Mouse (Mus musculus) CH12F3 (cell line): ENCODE data around the gene Fcgr2b.
"Not testable (repeated sequence)": the region's sequence is repeated elsewhere in the genome, so short reads cannot be mapped to it uniquely, and the experiment has no call there.

Source experiments
- in situ Hi-C: fragments of 300-500 bp; cut with MboI; formaldehyde crosslinking; loops from 2 replicates; pipeline ENCODE4 v1.14.3; 2020; ENCODE audit warnings: low sequenced_read_pairs

Gene Fcgr2b

DNA sequence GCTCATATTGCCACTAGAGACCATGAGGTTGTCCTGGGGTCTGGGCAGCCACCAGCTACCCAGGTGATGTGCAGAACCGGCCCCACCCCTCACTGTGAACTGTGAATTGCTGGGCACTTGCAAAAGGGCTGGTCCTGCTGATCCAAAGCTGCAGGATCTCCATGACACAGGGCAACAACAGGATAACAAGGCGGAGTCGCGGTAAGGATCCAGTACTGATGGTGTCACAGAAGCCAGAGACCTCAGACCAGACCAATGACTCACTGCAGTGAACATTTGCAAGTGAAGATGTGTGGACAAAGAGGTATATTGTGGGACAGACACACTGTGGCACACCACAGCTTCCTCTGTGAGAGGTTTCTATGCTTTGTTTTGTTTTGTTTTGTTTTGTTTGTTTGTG lies 2.3 kb upstream of the Fcgr2b start:
- in situ Hi-C loops: no loop called here

DNA sequence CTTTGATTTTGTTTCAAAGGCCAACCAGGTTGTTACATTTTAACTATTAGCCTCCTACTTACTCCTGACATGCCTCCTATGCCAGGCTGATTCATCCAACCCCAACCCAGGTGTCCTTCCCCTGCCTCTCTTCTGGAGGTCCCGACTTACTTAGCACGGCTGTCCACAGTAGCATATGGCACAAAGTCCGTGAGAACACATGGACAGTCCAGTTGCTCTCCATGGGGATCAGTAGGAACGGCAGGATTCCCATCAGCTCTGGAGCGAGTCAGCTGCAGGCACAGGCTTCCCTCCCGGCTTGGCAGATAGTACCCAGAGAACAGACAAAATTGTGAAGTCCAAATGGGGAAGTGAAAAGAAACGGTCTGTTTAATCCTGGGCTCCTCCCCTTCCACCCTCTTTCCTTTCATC lies 591 bp downstream of the Fcgr2b start:
- in situ Hi-C loops: no loop called here

DNA sequence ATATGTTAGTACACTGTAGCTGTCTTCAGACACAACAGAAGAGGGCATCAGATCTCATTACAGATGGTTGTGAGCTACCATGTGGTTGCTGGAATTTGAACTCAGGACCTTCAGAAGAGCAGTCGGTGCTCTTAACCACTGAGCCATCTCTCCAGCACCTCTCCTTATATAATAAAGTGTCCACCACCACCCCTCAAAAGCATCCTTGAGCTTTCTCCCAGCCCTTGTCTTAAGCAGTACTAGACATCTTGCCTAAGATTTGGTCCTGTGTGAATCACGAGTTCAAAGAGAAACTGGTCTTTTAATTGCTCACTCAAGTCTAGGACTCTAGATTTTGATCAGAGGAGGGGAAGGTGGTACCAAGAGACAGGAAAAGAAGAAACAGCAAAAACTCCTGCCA lies 997 bp downstream of the Fcgr2b start:
- in situ Hi-C loops: not testable (repeated sequence)

DNA sequence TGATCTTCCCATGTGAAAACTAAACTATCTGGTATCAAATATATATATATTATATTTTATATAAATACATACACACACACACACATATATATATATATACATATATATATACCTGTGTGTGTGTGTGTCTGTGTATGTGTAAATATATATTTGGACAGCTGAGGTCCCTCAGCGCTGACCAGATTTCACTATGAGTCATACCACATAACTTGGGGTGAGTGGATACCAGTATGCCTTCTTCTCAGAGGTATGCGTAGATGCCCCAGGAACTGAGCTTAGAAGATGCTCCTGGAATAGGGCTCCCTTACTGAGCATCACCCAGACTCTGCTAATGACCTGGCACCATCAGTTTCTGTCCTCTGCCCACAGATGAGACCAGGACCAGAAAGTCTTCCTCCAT lies 1.6 kb downstream of the Fcgr2b start:
- in situ Hi-C loops: no loop called here

DNA sequence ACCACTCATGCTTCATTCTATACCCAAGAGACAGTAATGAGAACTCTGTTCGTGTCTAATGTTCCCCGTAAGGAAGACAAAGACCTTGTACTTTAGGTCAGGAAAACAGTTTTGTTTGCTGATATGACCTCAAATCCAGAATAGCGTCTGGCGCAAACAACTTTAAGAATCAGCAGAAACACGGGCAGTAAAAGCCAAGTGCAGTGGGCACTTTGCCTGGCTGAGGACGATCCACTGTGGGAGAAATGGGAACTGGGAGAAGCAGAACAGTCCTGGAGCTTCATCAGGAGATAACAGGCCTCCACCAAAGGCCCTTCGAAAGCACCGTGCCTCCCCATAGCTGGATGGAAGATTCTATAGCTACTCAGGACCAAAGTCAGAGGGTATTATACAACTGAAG lies 2.2 kb downstream of the Fcgr2b start:
- in situ Hi-C loops: no loop called here

DNA sequence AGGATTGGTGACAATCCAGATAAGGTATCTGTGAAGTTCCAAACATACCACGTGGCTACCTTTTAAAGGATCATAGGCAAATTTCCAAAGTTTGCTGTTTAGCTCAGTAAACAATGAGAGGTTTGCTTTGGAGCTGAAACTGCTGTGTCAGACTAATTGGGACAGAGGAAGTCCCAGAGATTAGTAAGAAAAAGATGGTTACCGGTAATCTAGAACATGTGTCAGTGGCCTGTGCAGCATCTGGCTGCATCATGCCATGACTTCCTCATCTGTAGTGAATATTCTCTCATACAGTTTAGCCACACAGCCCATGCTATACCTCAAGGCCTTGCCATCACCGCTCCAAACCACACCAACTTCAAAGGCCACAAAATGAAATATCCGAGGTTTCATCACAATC lies 3.4 kb downstream of the Fcgr2b start:
- in situ Hi-C loops: no loop called here

DNA sequence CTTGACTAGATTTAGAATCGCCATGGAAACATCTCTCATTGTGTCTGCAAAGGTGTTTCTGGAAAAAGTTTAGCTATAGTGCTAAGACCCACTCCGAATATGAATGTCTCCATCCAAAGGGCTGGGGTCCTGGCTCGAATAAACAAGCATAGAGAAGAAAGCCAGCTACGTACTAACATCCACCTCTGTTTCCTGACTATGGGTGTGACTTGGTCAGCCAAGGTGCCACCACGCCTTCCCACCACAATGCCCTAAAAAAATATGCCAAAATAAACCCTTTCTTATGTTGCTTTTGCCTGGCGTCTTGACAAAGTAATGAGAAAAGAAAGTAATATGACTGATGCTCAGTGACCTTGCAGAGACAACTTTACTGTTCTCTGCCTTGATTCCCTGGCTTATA lies 3.9 kb downstream of the Fcgr2b start:
- in situ Hi-C loops: no loop called here

DNA sequence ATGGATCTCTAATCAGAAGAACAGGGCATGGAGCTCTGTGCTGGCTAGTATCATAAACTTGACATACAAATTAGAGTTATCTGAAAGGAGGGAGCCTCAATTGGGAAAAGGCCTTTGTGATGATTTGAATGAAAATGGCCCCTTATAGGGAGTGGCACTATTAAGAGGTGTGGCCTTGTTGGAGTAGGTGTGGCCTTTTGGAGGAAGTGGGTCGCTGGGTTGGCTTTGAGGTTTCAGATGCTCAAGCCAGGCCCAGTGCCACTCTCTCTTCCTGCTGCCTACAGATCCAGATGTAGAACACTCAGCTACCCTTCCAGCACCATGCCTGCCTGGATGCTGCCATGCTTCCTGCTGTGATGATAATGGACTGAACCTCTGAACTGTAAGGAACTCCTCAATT lies 7.8 kb downstream of the Fcgr2b start:
- in situ Hi-C loops: no loop called here

DNA sequence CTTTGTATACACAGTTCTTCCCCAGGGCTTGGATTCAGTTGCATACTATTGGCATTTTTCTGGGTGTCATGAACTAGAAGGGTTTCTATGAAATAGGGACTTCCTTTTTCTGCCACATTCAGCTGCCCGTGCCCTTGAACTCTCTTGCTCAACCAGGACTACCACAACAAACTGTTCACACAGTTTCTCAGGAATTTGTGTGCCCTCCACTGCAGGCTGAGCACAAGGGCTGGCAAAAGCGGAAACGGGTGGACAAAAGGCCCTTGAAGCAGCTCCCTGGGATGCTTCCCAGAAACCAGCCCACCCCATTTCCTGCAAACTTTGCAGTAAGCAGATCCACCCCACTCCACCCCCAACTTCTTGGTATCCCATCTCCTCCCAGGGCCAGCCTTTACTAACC lies 8.8 kb downstream of the Fcgr2b start:
- in situ Hi-C loops: no loop called here

DNA sequence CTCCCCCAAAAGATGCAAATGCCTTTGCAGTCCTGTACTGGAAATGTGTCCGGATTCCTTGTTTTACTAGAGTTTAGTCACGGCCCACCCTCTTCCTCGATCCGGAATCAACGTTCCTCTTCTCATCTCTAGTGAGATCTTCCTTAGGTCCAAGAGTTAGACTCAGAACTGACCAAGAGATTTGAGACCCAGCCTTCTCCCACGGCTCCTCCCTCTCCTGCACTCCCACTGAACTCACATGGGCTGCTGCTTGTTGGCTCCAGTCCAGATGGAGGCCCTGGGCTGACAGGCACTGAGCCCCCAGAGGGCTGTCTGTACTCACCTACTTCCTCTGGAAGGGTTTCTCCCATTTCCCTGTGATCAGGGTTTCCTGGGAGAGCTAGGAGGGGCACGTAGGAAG lies 13.3 kb downstream of the Fcgr2b start:
- in situ Hi-C loops: no loop called here

DNA sequence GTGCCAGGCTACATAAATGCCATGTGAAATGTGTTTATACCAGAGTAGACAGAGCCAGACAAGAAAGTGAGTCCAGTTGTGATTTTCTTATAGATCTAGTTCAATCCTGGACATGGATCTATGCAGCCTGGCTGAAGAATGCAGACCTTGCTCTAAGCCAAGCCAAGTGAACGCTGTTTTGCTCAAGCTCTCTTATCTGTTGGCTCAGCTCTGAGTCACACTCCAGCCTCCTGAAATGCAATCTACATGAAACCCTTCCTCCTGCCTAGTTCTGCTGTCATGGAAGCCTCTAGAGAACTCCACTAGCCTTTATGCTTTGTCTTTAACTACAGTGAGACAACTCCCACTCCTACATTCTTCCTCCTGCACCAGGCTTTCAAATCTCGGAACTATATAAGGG lies 14.0 kb downstream of the Fcgr2b start:
- in situ Hi-C loops: no loop called here

DNA sequence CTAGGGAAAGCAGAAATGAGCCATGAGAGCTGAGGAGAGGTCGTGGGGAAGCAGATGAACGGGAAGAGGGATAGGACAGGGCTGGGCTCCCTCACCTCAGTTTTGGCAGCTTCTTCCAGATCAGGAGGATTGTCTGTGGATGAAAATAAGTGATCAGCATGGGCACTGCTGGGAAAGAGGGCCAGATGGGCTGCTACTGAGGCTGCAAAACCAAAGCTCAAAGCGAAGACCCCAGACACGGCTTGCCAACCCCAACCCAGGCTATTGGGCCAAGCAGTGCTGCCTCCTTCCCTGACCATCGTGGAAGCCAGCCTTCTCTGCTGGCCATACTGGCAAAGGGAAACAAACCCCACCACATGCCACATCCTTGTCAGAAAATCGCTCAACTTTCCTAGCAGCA lies 15.2 kb downstream of the Fcgr2b start:
- in situ Hi-C loops: no loop called here

DNA sequence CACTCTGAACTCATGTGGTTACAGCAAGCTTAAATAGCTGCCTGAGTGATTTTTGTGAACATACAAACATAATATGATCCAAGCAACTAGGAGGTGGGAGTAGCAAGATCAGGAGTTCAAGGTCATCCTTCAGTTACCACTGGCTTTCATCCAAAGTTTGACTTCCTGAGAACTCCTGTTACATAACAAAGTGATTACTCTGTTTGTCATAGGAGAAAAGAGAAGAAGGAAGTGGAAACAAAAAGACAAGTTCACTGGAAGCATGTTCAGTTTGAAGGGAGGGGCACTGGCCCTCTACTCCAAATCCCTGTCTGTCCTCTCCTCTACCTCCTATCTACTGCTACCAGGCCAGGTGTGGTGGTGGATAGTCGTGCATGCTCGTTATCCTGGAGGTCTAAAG lies 16.6 kb downstream of the Fcgr2b start:
- in situ Hi-C loops: no loop called here

DNA sequence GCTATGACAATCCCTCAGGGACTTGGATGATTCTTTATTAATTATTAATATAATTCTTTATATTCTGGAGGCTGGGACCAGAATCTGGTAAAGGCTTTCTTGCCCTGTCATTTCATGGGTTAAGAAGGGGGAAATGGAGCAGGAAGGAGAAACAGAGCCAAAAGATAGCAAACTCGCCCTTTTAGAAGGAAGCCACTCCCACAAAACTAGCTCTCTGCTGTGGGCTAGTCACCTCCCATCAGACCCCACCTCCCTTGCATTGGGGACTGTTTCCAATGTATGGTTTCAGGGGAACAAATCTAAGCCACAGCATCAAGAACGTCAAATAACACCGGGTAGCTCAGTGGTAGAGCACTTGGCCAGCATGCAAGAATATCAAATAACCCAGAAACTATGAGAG lies 18.1 kb downstream of the Fcgr2b start:
- in situ Hi-C loops: no loop called here

DNA sequence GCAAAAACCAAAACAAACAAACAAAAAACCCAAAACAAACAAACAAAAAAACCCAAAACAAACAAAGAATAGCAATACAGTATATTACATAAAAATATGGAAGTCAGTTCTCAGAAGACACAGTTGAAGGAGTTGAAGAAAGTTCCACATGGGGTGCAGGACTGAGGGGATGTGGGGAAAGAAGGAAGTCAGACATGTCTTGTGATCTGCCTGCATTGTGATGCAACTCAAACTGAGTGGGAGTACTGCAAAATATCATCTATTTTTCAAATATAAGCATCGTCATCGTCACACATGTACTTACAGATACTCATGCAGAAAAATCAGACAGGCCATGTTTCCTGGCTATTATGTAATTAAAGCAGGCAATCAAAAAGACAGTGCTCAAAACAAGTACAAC lies 23.2 kb downstream of the Fcgr2b start:
- in situ Hi-C loops: no loop called here

DNA sequence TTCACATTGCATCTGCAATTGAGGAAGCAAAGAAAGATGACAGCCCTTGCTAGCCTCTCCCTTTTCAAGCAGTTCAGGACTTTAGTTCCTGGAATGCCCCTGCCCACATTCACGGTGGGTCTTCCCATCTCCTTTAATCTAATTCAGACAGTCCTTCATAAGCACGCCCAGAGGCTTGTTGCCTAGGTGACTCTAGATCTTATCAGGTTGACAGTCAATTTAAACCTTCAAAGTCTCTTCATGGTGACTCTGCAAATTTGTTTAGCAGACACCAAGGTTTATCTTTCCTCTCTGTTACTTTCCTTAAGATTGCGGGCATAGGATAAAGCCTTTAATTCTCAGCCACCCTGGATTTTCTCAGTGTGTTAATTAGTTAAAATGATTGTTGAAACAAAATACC lies 25.6 kb downstream of the Fcgr2b start:
- in situ Hi-C loops: no loop called here

DNA sequence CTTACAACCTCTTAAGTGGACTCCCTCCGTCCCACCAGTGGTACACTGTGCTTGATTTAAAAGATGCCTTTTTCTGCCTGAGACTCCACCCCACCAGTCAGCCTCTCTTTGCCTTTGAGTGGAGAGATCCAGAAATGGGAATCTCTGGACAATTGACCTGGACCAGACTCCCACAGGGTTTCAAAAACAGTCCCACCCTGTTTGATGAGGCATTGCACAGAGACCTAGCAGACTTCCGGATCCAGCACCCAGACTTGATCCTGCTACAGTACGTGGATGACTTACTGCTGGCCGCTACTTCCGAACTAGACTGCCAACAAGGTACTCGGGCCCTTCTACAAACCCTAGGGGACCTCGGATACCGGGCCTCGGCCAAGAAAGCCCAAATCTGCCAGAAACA lies 31.4 kb downstream of the Fcgr2b start:
- in situ Hi-C loops: not testable (repeated sequence)

DNA sequence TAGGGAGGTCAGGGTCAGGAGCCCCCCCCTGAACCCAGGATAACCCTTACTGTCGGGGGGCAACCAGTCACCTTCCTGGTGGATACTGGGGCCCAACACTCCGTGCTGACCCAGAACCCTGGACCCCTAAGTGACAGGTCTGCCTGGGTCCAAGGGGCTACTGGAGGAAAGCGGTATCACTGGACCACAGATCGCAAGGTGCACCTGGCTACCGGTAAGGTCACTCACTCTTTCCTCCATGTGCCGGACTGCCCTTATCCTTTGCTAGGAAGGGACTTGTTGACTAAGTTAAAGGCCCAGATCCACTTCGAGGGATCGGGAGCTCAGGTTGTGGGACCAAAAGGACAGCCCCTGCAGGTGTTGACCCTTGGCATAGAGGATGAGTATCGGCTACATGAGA lies 32.2 kb downstream of the Fcgr2b start:
- in situ Hi-C loops: not testable (repeated sequence)

DNA sequence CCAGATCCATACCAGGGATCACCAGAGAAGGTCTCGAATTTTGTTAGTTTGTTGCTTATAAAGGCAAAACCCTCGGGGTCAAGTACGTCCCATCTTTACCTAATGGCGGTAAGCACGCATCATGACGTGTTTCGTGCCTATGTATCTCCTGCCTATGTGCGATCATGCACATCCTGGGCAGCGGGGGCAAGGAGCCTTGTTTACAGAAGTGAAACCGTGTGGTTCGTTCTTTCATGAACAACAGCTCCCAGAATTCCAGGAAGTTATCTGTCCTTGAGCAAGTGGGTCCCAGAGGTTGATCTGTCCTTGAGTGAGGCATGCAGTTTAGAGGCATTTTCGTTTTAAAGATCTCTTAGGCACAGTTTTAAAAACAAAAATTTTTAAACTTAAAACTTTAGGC lies 37.1 kb downstream of the Fcgr2b start:
- in situ Hi-C loops: no loop called here

DNA sequence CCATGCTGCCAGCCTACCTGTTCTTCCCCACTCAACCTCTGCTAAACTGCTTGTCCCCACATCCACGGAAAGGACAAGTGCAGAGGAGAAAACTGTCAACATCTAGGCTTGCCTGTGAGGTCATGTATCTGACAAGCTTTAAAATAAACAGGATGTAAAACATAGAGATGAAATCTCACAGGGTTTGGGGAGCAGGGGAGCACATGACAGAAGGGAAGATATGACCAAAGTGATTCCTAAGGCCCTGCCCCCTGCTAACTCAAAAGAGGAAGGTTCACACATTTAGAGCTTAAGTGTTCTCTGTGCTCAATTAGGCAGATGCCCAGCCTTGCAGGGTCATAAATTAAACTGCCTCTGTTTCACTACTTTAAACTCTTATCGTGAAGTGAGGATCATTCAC lies 42.0 kb downstream of the Fcgr2b start:
- in situ Hi-C loops: no loop called here

DNA sequence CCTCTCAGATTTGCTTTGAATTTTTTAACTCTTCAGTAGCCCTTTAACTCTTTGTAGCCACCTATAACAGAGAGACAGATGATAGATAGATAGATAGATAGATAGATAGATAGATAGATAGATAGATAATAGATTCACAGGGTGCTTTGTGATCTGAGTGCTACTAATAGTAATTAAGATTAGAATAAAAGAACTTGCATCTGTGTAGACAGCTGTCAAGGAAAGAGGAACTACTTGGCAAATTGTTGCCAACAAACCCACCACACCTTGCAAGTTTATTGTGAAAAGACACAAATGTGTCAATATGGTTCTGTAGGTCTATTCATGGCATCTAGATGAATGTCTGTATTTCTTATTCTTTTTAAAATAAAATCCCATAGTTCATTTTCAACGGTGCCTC lies 42.4 kb downstream of the Fcgr2b start:
- in situ Hi-C loops: no loop called here

DNA sequence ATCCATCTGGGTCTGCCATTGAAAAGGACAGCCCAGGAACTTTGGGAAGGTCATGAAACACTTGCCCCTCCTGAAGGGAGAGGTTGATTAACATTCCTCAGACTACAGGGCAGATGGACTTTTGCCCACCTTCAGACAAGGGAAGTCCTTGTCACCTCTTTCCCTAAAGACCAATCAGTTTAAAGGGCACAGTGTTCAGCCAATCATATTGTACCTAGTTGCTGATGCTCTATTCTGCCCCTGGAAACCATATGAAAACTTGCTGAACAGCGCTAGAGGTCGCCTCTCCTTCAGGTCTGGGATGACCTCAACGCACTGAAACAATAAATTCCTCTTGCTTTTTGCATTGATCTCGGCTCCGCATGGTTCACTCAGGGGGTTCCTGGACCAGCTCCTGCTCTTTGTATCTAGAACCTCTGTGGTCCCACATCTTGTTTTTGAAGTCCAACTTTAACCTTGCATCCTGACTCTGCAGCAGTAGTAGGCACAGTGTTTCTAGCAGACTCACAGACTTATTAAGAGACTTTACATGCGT lies 42.9 kb downstream of the Fcgr2b start:
- in situ Hi-C loops: no loop called here

DNA sequence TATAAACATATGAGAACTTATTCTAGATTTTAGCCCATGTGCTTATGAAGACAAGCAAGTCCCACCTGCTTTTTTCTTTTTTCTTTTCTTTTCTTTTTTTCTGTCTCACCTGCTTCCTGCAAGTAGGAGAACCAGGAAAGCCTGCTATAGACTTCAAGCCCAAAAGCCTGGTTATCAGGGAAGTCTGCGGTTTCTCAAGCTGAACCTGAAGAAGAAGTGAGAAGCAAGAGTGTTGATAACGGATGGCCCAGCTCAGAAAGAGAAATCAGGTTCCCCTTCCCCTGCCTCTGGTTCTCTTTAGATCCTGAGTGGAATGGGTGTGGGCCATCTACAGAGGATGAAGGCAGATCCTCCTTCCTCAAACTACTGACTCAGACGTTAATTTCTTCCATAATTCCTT lies 44.3 kb downstream of the Fcgr2b start:
- in situ Hi-C loops: no loop called here

DNA sequence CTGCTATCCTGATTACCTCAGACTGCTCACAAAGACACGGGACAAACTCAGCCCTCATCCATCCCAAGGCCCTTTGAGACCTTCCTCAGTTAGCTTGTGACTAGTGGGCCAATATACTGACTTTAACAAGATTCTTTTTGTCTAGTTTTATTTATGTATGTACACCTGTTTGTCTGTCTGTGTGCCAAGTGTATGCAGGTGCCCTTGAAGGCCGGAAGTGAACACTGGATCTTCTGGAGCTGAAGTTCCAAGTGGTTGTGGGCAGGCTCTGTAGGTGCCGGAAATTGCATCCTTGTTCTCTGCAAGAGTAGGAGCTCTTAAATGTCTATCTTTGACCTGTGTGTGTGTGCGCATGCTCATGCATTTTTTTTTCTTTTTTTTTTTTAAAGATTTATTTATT lies 47.1 kb downstream of the Fcgr2b start:
- in situ Hi-C loops: no loop called here
